Mouse (Mus musculus) liver, postnatal 0 days (tissue): ENCODE measurements at regions not wholly inside any gene's neighbourhood (a gene's known extent, or its start where the extent isn't known, plus 50 kb on each side); places are given as distances from the start of the nearest gene placed in this dataset.

Experiments
- CTCF ChIP-seq: sonication (generic); IDR thresholded peaks from 2 replicates; pipeline ENCODE4 v1.5.1; 2016; ENCODE audit warnings: antibody characterized with exemption, low read depth
- EP300 ChIP-seq: IDR thresholded peaks from 2 replicates; pipeline ENCODE4 v1.6.1; 2016; ENCODE audit warnings: antibody characterized with exemption, low read depth, mild to moderate bottlenecking

DNA sequence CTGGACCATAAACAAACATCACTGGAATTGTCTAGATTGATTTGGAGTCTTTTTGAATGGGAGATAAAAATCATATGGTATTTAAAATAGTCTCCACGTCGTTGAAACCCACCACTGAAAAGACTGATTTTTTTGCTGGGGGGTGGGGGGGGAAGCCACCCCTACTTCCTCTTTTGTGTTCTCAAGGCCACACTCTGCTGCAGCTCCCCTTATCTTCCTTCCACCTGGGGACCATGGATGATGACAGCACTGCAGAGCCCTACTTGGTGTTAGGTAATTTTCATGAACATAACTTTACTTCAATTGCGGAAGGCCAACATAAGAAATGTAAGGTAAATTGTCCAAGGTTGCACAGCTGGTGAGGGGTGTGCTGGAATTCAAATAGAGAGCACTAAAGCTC, 232.4 kb upstream of the Vrk2 start:
- TF ChIP-seq CTCF = no peak
- TF ChIP-seq EP300 = no peak
